Mouse (Mus musculus) induced T-regulatory cell, adult 2 months (primary cell): ENCODE measurements around the gene Atf7.

Experiments used
- DNase-seq: peaks from one replicate; pipeline ENCODE4 v3.0.0-alpha.2; 2012; ENCODE audit warnings: low read depth

Gene Atf7

GRCm38 (mm10) chr15:102498322-102498721 lies 126.9 kb downstream of the Atf7 start:
- DNase-seq: no peak

- no peak for DNase-seq
Observed at GRCm38 (mm10) chr15:102487664-102488063, 137.6 kb downstream of the Atf7 start.

DNA sequence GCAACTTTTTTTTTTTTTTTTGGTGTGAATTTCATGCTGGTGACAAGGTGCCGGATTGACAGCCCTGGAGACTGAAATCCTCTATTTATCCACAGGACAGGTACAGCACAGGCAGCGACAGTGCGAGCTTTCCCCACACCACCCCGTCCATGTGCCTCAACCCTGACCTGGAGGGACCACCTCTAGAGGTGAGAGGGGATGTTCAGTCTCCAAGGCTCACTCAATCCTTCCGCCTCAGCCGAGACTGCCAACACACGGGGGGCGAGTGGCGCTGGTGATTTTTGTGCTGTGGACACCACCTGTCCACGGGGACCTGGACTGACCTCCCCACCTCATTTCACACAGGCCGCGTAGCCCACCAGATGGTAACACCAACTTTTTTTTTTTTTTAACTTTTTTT lies 139.4 kb downstream of the Atf7 start:
- DNase-seq: no peak

DNA sequence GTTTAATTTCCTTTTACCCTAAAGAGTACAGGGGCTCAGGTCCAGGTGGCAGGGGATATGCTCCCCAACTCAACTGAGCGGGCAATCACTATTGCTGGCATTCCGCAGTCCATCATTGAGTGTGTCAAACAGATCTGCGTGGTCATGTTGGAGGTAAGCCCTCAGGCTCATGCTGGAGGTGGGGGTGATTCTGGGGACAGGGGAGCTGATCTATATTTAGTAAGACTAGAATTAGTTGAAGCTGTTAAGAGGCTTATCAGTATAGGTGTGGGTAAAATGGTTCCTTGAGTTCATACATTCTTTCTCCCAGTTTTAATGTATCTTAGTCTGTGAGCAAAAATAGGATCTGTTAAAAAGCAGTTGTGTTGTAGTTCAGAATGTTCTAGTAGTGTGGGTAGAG lies 142.1 kb downstream of the Atf7 start:
- DNase-seq: no peak
